Mouse (Mus musculus) gastrocnemius, adult 8-10 months (tissue): Measurements from ENCODE around the gene Muc5ac. TPM values are rescaled to one million over a fixed set of nuclear protein-coding genes. Genes with fewer than 3 reads are reported as not detected.
"Not testable (repeated sequence)": the region's sequence is repeated elsewhere in the genome, so short reads cannot be mapped to it uniquely, and the experiment has no call there.

Experiments
- DNase-seq, 2 experiments: peaks; one replicate each; pipeline ENCODE4 v3.0.0; 2022; ENCODE audit warnings: low spot score in 2 of 2
- total RNA-seq, 4 experiments: library from RNA; stranded (reverse); gene quantifications; 2 replicates each; pipeline ENCODE4 v1.2.4; 2022

The Muc5ac gene
- not detected for total RNA-seq

DNA sequence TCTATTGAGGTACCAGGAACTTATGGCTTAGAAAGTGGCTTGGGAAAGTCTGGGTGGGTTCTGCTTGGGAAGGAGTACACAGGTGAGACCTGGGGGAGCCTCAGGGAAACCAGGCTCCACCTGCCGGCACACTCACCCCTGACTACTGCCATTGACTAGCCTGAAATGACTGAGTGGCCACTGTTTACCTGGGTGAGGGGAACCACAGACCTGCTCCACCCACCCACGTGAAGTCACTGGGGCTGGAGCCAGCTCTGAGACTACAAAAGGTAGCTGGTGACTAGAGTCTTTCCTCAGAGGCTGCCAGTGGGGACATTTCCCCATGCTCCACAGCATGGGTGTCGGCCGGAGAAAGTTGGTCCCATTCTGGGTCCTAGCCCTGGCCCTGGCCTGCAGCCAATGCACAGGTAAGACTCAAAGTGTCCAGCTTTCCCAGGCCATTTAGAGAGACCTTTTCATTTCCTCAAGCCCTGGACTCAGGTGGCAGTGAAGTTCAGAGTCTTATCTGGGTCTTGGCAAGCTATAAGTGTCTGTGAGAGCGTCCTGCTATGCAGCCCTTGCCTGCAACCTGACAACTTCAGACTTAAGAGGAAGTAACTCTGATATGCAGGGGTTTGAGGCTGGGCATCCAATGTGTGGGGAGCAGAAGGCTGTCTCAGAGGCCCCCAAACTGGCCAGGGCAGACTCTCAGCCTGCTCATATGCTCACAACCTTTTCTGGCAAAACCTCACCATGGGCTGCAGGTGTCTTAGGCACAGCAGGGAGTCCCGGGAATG lies at the start of gene Muc5ac:
Gene Muc5ac (plus strand): TSS at position 296 of the 776 bp plus-strand sequence.
- no peak for DNase-seq

- DNase-seq = no peak
Observed at GRCm38 (mm10) chr7:141747451-141748100, 41.2 kb upstream of the Muc5ac start.

GRCm38 (mm10) chr7:141752513-141752912 lies 36.3 kb upstream of the Muc5ac start:
- DNase-seq = no peak

DNA sequence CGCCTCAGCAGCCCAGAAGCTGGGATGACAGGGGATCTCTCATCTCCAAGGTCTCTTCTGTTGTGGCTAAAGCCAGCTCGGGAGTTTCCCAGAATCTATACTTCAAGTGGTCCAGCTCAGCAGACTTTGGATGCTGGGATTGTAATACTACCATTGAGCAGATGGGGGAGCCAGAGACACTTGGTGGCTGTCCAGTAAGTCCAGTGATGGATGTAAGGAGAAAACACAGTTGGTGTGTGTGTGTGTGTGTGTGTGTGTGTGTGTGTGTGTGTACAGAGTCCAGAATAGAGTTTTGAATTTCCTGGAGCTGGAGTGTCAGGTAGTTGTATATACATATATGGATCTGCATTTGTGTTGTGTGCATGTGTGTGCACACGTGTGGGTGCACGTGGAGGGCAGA lies 32.9 kb upstream of the Muc5ac start:
- DNase-seq = peak; percentile 10 to 12

DNA sequence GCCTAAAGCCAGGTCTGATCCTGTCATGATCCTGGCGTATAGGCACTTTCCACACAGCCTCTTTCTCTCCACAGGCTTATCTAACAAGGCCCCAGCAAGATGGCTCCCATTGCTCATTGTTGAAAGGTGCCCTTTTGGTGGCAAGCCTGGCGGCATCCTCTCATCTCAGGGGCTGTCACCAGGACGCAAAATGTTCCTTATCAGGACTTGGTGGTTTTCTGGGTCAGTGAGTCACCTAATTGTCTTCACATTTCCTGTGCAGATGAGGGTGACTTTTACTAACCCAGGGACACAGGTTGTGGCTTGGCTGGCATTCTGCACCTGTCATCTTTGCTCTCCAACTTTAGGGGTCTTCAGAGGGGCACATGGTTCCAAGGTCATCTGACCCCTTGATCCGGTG lies 30.5 kb upstream of the Muc5ac start:
- DNase-seq = no peak

GRCm38 (mm10) chr7:141770521-141770920 lies 18.3 kb upstream of the Muc5ac start:
- DNase-seq = no peak

GRCm38 (mm10) chr7:141770988-141771387 lies 17.8 kb upstream of the Muc5ac start:
- no peak for DNase-seq

DNA sequence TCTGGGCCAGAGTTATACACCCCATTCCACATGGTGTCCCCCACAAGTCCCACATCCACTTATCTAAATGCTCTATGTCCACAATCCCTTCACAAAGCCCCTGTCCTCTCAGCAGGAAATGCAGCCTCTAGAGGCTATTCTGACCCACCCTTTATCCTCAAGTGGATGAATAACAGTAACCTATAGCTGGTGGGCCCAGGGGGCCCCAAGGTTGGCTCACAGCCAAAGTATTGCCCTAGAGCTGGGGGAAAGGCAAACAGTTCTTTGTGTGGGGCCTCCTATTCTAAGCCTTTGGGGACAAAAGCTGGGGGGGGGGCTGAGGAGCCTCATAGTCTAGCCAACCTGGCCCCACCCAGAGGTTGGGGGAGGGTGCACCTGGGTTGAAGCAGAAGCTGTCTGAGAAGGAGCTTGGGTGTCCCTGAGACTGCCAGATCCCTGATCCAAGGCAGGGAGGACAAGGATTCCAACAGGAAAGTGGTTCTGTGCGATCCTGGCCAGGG lies 16.7 kb upstream of the Muc5ac start:
- no peak for DNase-seq

DNA sequence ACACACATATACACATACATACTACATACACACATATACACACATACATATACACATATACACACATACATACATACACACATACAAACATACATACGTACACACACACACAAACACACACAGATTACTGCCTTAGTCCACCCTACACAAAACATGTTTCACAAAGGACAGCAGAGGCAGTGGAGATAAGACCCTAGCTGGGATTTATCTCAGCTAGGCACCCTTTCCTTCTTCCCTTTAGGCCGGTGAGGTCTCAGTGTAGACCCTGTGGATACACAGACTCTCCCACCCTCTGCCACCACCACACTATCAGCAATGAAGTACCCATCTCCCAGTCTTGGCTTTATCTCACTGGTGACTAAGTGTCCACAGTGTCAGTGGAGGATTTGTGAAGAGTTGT lies 13.9 kb upstream of the Muc5ac start:
- no peak for DNase-seq

GRCm38 (mm10) chr7:141776199-141776598 lies 12.6 kb upstream of the Muc5ac start:
- DNase-seq = no peak

DNA sequence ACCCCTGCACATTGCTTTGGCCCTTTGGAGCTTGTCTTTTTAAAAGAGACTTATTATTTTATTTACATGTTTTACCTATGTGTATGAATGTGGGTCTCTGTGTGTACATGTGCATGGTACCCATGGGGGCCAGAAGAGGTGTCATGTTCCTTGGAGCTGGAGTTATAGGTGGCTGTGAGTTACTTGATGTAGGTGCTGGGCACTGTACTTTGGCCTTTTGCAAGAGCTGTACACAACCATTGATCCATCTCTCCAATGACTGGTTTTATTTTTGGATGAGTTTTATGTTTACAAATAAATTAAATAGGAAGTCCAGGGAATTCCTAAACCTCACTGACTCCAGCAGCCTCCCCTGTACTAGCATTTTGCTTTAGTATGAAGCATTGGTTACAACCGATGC lies 5.5 kb downstream of the Muc5ac start:
- DNase-seq = no peak

GRCm38 (mm10) chr7:141803206-141803605 lies 14.4 kb downstream of the Muc5ac start:
- no peak for DNase-seq

DNA sequence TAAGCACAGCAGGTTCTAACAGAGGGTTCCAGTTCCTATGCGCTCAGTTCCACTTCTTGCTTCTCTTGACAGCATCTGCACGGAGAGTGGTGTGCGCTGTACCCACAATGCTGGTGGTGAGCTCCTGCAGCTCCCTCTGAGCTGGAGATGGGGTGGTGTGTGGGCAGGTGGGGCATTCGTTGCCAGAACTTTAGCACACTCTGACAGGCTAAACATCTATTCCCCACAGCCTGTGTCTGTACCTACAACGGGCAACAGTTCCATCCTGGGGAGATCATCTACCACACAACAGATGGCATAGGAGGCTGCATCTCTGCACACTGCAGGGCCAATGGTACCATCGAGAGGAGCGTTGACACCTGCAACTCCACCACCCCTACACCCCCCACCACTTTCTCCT lies 16.6 kb downstream of the Muc5ac start:
- no peak for DNase-seq

- not testable (repeated sequence) for DNase-seq
Observed at GRCm38 (mm10) chr7:141807823-141808222, 19.1 kb downstream of the Muc5ac start.

GRCm38 (mm10) chr7:141809933-141810332 lies 21.2 kb downstream of the Muc5ac start:
- not testable (repeated sequence) for DNase-seq

DNA sequence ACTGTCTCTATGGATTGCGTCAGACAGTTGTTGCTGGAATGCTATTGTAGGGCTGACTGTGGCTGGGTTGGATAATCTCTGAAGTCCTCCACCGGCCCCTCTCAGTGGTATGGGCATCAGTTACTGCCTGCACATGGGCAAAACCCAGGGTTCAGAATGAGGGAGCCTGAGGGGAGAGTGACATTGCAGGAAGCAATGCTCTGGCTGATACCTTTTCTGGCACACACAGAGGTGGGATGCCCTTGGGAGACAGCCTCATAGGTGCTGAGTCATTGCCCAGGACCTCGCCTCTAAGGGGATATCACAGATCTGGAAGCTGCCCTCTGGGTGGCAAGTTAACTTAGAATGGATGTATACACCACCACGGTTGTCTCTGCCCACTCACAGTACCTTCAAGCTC lies 24.5 kb downstream of the Muc5ac start:
- no peak for DNase-seq

DNA sequence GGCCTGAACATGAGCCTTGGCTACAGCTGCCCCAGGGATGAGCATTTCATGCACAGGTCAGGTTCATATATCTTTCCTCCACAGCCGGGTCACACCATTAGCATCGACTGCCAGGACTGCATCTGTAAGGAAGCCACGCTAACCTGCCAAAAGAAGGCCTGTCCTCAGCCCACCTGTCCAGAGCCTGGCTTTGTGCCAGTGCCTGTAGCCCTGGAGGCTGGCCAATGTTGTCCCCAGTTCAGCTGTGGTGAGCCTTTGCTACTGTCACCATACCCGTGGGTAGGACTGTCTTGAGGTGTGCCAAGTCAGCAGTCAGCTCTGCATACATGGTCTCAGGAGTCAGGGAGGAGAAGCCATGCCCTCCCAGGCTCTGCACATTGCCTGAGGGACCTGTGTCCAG lies 26.6 kb downstream of the Muc5ac start:
- DNase-seq = no peak

- DNase-seq = no peak
Observed at GRCm38 (mm10) chr7:141817355-141818075, 28.7 kb downstream of the Muc5ac start.

DNA sequence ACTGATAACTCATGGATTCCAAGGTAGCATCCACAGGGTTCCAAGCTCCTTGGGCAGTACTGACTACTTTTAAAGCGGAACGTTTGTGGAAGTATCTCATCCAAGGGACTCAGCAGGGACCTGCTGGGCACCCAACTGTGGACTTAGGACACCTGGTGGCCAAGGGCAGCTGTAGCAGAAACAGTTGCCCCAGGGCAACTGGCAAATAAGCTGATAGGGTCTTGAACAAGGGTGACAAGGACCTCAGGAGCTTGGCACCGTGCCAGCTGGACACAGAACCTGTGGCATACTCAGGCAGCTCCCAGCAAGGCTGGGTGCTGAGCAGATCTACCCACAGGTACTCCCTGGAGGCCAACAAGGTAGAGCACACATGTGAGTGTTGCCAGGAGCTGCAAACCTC lies 29.5 kb downstream of the Muc5ac start:
- DNase-seq = no peak

GRCm38 (mm10) chr7:141822582-141823261 lies 34.0 kb downstream of the Muc5ac start:
- no peak for DNase-seq

- DNase-seq = no peak
Observed at GRCm38 (mm10) chr7:141823699-141824098, 34.9 kb downstream of the Muc5ac start.

GRCm38 (mm10) chr7:141824398-141824797 lies 35.6 kb downstream of the Muc5ac start:
- no peak for DNase-seq
